Mouse (Mus musculus): ENCODE data around the gene Ldb2. TPM values are rescaled to one million over a fixed set of nuclear protein-coding genes. Genes with fewer than 3 reads are reported as not detected.

Ldb2 gene
- polyA plus RNA-seq, 1 experiment = not detected

GRCm38 (mm10) chr5:44548468-44548867, 251.0 kb downstream of the Ldb2 start:
- Histone ChIP-seq H3K4me3 (ENCODE audit: insufficient read depth, poor library complexity, severe bottlenecking) (no peak overlapping the region), H3K36me3 (ENCODE audit: control insufficient read depth, insufficient read depth) (no peaks in the 10 kb centered on the region), H3K79me2 (ENCODE audit: control insufficient read depth, insufficient read depth) (no peaks in the 10 kb centered on the region), H3K27me3 (ENCODE audit: control insufficient read depth, insufficient read depth, insufficient read length) (no peaks in the 10 kb centered on the region), H3ac (ENCODE audit: control insufficient read depth, insufficient read length, low read depth) (no peak overlapping the region), H3K79me3 (ENCODE audit: low read depth) (no peaks in the 10 kb centered on the region)
- no peak for TF ChIP-seq CTCF (IDR thresholded peaks at IDR 0.05; ENCODE audit: control insufficient read depth, insufficient read depth, insufficient read length)
- TF ChIP-seq MYOD1 (IDR thresholded peaks at IDR 0.05; ENCODE audit: control insufficient read depth, insufficient read length, low read depth) = no peak
- no peak for TF ChIP-seq MAX (IDR thresholded peaks at IDR 0.05)
- TF ChIP-seq USF1 (IDR thresholded peaks at IDR 0.05; ENCODE audit: low read depth) = no peak
- TF ChIP-seq CEBPB (IDR thresholded peaks at IDR 0.05; ENCODE audit: low read depth) = no peak
- no peak for TF ChIP-seq FOSL1 (IDR thresholded peaks at IDR 0.05; ENCODE audit: insufficient read depth, low read length, poor library complexity, severe bottlenecking)
- TF ChIP-seq MYOG (IDR thresholded peaks at IDR 0.05; ENCODE audit: control insufficient read depth, extremely low read depth, insufficient read length) = no peak

GRCm38 (mm10) chr5:44543472-44544132, 255.9 kb downstream of the Ldb2 start:
- H3K79me3 ChIP-seq (ENCODE audit: low read depth) = no peaks in the 10 kb centered on the region
- no peaks in the 10 kb centered on the region for H3K79me2 ChIP-seq (ENCODE audit: control insufficient read depth, insufficient read depth)
- no peak overlapping the region for H3K4me3 ChIP-seq (ENCODE audit: insufficient read depth, poor library complexity, severe bottlenecking)
- TF ChIP-seq MAX (IDR thresholded peaks at IDR 0.05) = no peak
- TF ChIP-seq FOSL1 (IDR thresholded peaks at IDR 0.05; ENCODE audit: insufficient read depth, low read length, poor library complexity, severe bottlenecking) = no peak
- no peak for TF ChIP-seq USF1 (IDR thresholded peaks at IDR 0.05; ENCODE audit: low read depth)
- no peak for TF ChIP-seq MYOD1 (IDR thresholded peaks at IDR 0.05; ENCODE audit: control insufficient read depth, insufficient read length, low read depth)
- TF ChIP-seq CTCF (IDR thresholded peaks at IDR 0.05; ENCODE audit: control insufficient read depth, insufficient read depth, insufficient read length) = no peak
- TF ChIP-seq MYOG (IDR thresholded peaks at IDR 0.05; ENCODE audit: control insufficient read depth, extremely low read depth, insufficient read length) = no peak
- TF ChIP-seq CEBPB (IDR thresholded peaks at IDR 0.05; ENCODE audit: low read depth) = no peak
- H3ac ChIP-seq (ENCODE audit: control insufficient read depth, insufficient read length, low read depth) = no peak overlapping the region
- no peaks in the 10 kb centered on the region for H3K36me3 ChIP-seq (ENCODE audit: control insufficient read depth, insufficient read depth)
- H3K27me3 ChIP-seq (ENCODE audit: control insufficient read depth, insufficient read depth, insufficient read length) = no peaks in the 10 kb centered on the region

GRCm38 (mm10) chr5:44541748-44542147, 257.7 kb downstream of the Ldb2 start:
- Histone ChIP-seq H3K36me3 (ENCODE audit: control insufficient read depth, insufficient read depth) (no peaks in the 10 kb centered on the region), H3K27me3 (ENCODE audit: control insufficient read depth, insufficient read depth, insufficient read length) (no peaks in the 10 kb centered on the region), H3ac (ENCODE audit: control insufficient read depth, insufficient read length, low read depth) (no peak overlapping the region), H3K79me3 (ENCODE audit: low read depth) (no peaks in the 10 kb centered on the region), H3K79me2 (ENCODE audit: control insufficient read depth, insufficient read depth) (no peaks in the 10 kb centered on the region), H3K4me3 (ENCODE audit: insufficient read depth, poor library complexity, severe bottlenecking) (no peak overlapping the region)
- TF ChIP-seq MAX (IDR thresholded peaks at IDR 0.05) (no peak), MYOG (IDR thresholded peaks at IDR 0.05; ENCODE audit: control insufficient read depth, extremely low read depth, insufficient read length) (no peak), FOSL1 (IDR thresholded peaks at IDR 0.05; ENCODE audit: insufficient read depth, low read length, poor library complexity, severe bottlenecking) (no peak)

- H3K4me3 ChIP-seq (ENCODE audit: insufficient read depth, poor library complexity, severe bottlenecking) = no peak overlapping the region
- H3K27me3 ChIP-seq (ENCODE audit: control insufficient read depth, insufficient read depth, insufficient read length) = no peaks in the 10 kb centered on the region
- H3K36me3 ChIP-seq (ENCODE audit: control insufficient read depth, insufficient read depth) = no peaks in the 10 kb centered on the region
- no peaks in the 10 kb centered on the region for H3K79me3 ChIP-seq (ENCODE audit: low read depth)
- H3ac ChIP-seq (ENCODE audit: control insufficient read depth, insufficient read length, low read depth) = no peak overlapping the region
- no peaks in the 10 kb centered on the region for H3K79me2 ChIP-seq (ENCODE audit: control insufficient read depth, insufficient read depth)
- TF ChIP-seq CEBPB (IDR thresholded peaks at IDR 0.05; ENCODE audit: low read depth) (no peak), MAX (IDR thresholded peaks at IDR 0.05) (no peak), MYOD1 (IDR thresholded peaks at IDR 0.05; ENCODE audit: control insufficient read depth, insufficient read length, low read depth) (no peak), MYOG (IDR thresholded peaks at IDR 0.05; ENCODE audit: control insufficient read depth, extremely low read depth, insufficient read length) (no peak), USF1 (IDR thresholded peaks at IDR 0.05; ENCODE audit: low read depth) (no peak), CTCF (IDR thresholded peaks at IDR 0.05; ENCODE audit: control insufficient read depth, insufficient read depth, insufficient read length) (no peak), FOSL1 (IDR thresholded peaks at IDR 0.05; ENCODE audit: insufficient read depth, low read length, poor library complexity, severe bottlenecking) (no peak)
Measured at GRCm38 (mm10) chr5:44538687-44539086, 260.8 kb downstream of the Ldb2 start.

GRCm38 (mm10) chr5:44538000-44538395, 261.5 kb downstream of the Ldb2 start:
- no peak overlapping the region for H3K4me3 ChIP-seq (ENCODE audit: insufficient read depth, poor library complexity, severe bottlenecking)
- no peak for TF ChIP-seq CEBPB (IDR thresholded peaks at IDR 0.05; ENCODE audit: low read depth)

GRCm38 (mm10) chr5:44537316-44537999, 262.0 kb downstream of the Ldb2 start:
- TF ChIP-seq MYOG (IDR thresholded peaks at IDR 0.05; ENCODE audit: control insufficient read depth, extremely low read depth, insufficient read length) = no peak
- no peak for TF ChIP-seq CTCF (IDR thresholded peaks at IDR 0.05; ENCODE audit: control insufficient read depth, insufficient read depth, insufficient read length)
- no peak for TF ChIP-seq MYOD1 (IDR thresholded peaks at IDR 0.05; ENCODE audit: control insufficient read depth, insufficient read length, low read depth)
- no peak for TF ChIP-seq MAX (IDR thresholded peaks at IDR 0.05)
- no peak for TF ChIP-seq CEBPB (IDR thresholded peaks at IDR 0.05; ENCODE audit: low read depth)
- no peak for TF ChIP-seq USF1 (IDR thresholded peaks at IDR 0.05; ENCODE audit: low read depth)
- TF ChIP-seq FOSL1 (IDR thresholded peaks at IDR 0.05; ENCODE audit: insufficient read depth, low read length, poor library complexity, severe bottlenecking) = no peak
- Histone ChIP-seq H3ac (ENCODE audit: control insufficient read depth, insufficient read length, low read depth) (no peak overlapping the region), H3K79me2 (ENCODE audit: control insufficient read depth, insufficient read depth) (no peaks in the 10 kb centered on the region), H3K4me3 (ENCODE audit: insufficient read depth, poor library complexity, severe bottlenecking) (no peak overlapping the region), H3K79me3 (ENCODE audit: low read depth) (no peaks in the 10 kb centered on the region), H3K27me3 (ENCODE audit: control insufficient read depth, insufficient read depth, insufficient read length) (no peaks in the 10 kb centered on the region), H3K36me3 (ENCODE audit: control insufficient read depth, insufficient read depth) (no peaks in the 10 kb centered on the region)

More at GRCm38 (mm10) chr5:44538000-44538395, 261.5 kb downstream of the Ldb2 start:
- H3K27me3 ChIP-seq (ENCODE audit: control insufficient read depth, insufficient read depth, insufficient read length) = no peaks in the 10 kb centered on the region
- no peaks in the 10 kb centered on the region for H3K79me3 ChIP-seq (ENCODE audit: low read depth)
- H3K79me2 ChIP-seq (ENCODE audit: control insufficient read depth, insufficient read depth) = no peaks in the 10 kb centered on the region
- no peaks in the 10 kb centered on the region for H3K36me3 ChIP-seq (ENCODE audit: control insufficient read depth, insufficient read depth)
- no peak overlapping the region for H3ac ChIP-seq (ENCODE audit: control insufficient read depth, insufficient read length, low read depth)
